Mouse (Mus musculus) limb, embryonic 10.5 days (tissue): ENCODE measurements around the gene Gm28051. TPM values are rescaled to one million over a fixed set of nuclear protein-coding genes. Genes with fewer than 3 reads are reported as not detected.

Source experiments
- DNase-seq: peaks from one replicate; pipeline ENCODE4 v3.0.0-alpha.2; 2017; ENCODE audit warnings: low spot score
- H3K27ac ChIP-seq: fragments of 300-500 bp; sonication (generic); 2 replicates; pipeline ENCODE4 v1.5.1; 2016; ENCODE audit warnings: mild to moderate bottlenecking
- H3K27me3 ChIP-seq: fragments of 300-500 bp; sonication (generic); 2 replicates; pipeline ENCODE4 v1.6.1; 2016; ENCODE audit warnings: low read depth, mild to moderate bottlenecking; ENCODE audit not compliant: poor library complexity, severe bottlenecking
- H3K36me3 ChIP-seq: fragments of 300-500 bp; sonication (generic); 2 replicates; pipeline ENCODE4 v1.6.1; 2016; ENCODE audit warnings: mild to moderate bottlenecking, moderate library complexity
- H3K4me1 ChIP-seq: fragments of 300-500 bp; sonication (generic); 2 replicates; pipeline ENCODE4 v1.6.1; 2016
- H3K4me3 ChIP-seq: fragments of 300-500 bp; sonication (generic); 2 replicates; pipeline ENCODE4 v1.5.1; 2016; ENCODE audit warnings: mild to moderate bottlenecking, moderate library complexity
- H3K9me3 ChIP-seq: fragments of 300-500 bp; sonication (generic); replicated peaks from 2 replicates; pipeline ENCODE4 v1.6.1; 2016; ENCODE audit warnings: mild to moderate bottlenecking
- WGBS: fragments of 180-500 bp; shearing (Covaris S2); methylation state at CpG from one replicate; pipeline ENCODE4 v1.1.7; 2016; 5-methylcytosine and 5-hydroxymethylcytosine counted together
- polyA plus RNA-seq: library from polyadenylated mRNA; unstranded; fragments of >200 nt; fragmentation: Nextera tagmentation; extraction: Ambion mirVana; gene quantifications from 2 replicates; pipeline ENCODE4 v1.2.1, GENCODE M21; 2016

The Gm28051 gene
- polyA plus RNA-seq, 1 experiment from 2014 or later, result not detected

DNA sequence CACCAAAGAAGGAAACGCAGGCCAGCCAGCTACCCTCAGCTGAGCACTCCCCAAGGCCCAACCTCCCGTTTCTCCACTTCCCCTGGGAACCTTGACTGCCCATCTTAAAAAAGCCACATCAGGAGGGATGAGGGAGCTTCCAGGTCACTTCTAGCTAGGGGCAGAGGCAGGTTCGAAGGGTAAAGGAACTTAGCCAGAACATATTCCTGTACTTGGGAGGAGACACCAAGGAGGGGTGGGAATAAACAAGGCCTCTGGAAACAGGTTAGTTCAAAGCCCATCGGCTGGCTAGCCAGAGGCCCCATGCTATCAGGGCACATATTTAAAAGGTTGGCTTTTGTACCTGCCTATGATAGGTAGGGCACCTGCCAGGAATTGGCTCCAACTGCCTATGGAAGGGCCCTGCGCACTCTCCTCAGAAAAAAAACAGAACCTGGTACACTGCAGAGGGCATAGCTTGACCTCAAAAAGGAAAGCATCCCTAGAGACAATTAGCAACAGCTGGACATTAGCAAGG, 55.8 kb downstream of the Gm28051 start:
- H3K27me3 ChIP-seq, result peaks cover 14% of the 10 kb centered on the region; the same call in 1 of the 2 replicates
- WGBS, result 86% methylated on average over 5 of the region's 5 CpGs
- no peaks in the 10 kb centered on the region for H3K36me3 ChIP-seq
- H3K9me3 ChIP-seq, result no peaks in the 10 kb centered on the region
- H3K4me1 ChIP-seq, result peaks cover 80% of the 10 kb centered on the region
- no peak overlapping the region for H3K4me3 ChIP-seq
- no peak for DNase-seq
- H3K27ac ChIP-seq, result no peak overlapping the region

DNA sequence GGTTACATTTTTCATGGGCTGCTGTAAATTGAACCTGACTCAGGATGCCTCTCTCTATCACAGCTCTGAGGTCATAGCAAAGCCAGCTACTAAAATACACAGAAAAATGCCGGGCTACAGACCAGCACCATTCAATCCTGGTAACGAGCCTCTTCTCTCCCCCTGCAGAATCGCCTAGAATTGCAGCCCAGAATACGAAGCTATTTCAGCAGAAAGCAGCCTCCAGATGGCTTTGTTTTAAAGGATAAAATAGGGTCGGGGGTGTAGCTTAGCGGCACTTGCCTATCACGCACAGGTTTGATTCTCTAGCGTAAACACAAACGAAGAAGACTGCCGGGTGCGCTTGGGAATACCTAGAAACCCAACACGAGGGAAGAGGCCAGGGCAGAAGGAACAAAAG, 57.1 kb downstream of the Gm28051 start:
- Histone ChIP-seq H3K27me3 (0 out of 2 replicates have a peak, but pooled peaks cover 11% of the 10 kb centered on the region), H3K4me1 (peaks cover 83% of the 10 kb centered on the region), H3K36me3 (no peaks in the 10 kb centered on the region), H3K9me3 (no peaks in the 10 kb centered on the region), H3K4me3 (no peak overlapping the region), H3K27ac (0 out of 2 replicates have a peak overlapping the region, but pooled peaks have one; percentile 79)
- DNase-seq, result no peak
- WGBS, result 59% methylated on average over 12 of the region's 12 CpGs

DNA sequence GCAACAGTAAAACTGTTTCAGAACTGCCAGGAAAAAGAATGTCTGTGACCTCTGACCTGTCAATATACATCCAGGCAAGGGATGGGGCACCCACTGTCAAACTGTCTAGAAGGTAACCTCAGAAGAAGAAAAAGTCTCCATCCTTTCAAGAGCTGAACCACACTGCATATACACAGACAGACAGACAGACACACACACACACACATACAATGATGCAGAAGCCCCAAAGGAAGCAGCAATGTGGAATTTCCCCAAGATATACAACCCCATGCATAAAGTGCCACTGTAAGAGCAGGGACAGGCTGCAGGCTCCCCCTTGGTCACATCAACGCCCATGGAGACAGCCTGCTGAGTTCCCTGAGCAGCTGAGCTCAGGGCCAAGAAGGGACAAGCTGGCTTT, 58.4 kb downstream of the Gm28051 start:
- Histone ChIP-seq H3K27me3 (0 out of 2 replicates have a peak, but pooled peaks cover 9% of the 10 kb centered on the region), H3K9me3 (no peaks in the 10 kb centered on the region), H3K4me3 (no peak overlapping the region), H3K27ac (peak overlapping the region; percentile 79; the same call in 1 of the 2 replicates), H3K4me1 (peaks cover 78% of the 10 kb centered on the region), H3K36me3 (no peaks in the 10 kb centered on the region)
- no peak for DNase-seq
- WGBS, result 36% methylated on average over 1 of the region's 1 CpGs

- H3K36me3 ChIP-seq, result no peaks in the 10 kb centered on the region
- H3K4me3 ChIP-seq, result no peak overlapping the region
- 25% methylated on average over 1 of the region's 1 CpGs for WGBS
- H3K4me1 ChIP-seq, result peaks cover 68% of the 10 kb centered on the region
- no peaks in the 10 kb centered on the region for H3K9me3 ChIP-seq
- 0 out of 2 replicates have a peak, but pooled peaks cover under 1% of the 10 kb centered on the region for H3K27me3 ChIP-seq
- peak overlapping the region; percentile 79 for H3K27ac ChIP-seq
- no peak for DNase-seq
Measured at GRCm38 (mm10) chr12:102698089-102698684, 59.4 kb downstream of the Gm28051 start.

- H3K4me3 ChIP-seq, result no peak overlapping the region
- H3K27me3 ChIP-seq, result no peaks in the 10 kb centered on the region
- H3K9me3 ChIP-seq, result no peaks in the 10 kb centered on the region
- H3K4me1 ChIP-seq, result peaks cover 60% of the 10 kb centered on the region
- H3K27ac ChIP-seq, result peak overlapping the region; percentile 79
- no peak for DNase-seq
- H3K36me3 ChIP-seq, result no peaks in the 10 kb centered on the region
- WGBS, result 78% methylated on average over 7 of the region's 7 CpGs
Measured at GRCm38 (mm10) chr12:102697381-102697780, 60.2 kb downstream of the Gm28051 start.

DNA sequence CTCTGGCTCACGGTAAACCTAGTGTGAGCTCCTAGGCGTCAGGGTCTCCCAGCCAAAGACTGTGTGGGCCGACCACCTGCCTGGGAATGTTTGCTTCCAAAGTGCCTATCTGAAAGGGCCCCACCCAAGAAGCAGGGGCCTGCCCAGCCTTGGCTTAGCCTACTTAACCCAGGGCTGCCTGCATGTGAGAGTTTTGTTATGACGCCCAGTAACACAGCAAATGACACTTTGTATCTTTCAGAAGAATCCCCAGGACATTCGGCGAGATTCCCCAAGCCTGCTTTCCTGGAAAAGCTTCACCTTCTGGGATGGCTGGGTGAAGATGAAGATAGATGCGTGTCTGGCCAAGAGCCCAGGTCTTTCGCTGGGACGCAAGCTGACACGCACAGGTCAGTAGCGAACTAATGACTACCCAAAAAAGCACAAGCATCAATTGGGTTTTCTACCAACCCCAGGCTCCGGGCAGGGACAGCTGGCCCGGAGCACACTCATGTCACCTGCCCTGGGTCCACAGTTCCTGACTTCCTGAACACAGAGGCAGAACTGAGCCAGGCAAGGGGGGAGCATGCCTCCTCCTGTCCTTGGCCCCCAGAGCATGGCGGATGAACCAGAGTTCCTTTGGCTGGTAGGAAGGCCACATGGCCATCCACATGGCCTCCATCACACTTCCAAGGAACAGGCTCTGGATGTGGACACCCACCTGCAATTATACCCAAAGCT, 60.8 kb downstream of the Gm28051 start:
- Histone ChIP-seq H3K4me1 (peaks cover 55% of the 10 kb centered on the region), H3K4me3 (no peak overlapping the region), H3K9me3 (no peaks in the 10 kb centered on the region), H3K27me3 (no peaks in the 10 kb centered on the region), H3K27ac (peak overlapping the region; percentile 79), H3K36me3 (no peaks in the 10 kb centered on the region)
- DNase-seq, result no peak
- 90% methylated on average over 14 of the region's 14 CpGs for WGBS

- WGBS, result 74% methylated on average over 18 of the region's 18 CpGs
Measured at GRCm38 (mm10) chr12:102695369-102696239, 62.0 kb downstream of the Gm28051 start.

DNA sequence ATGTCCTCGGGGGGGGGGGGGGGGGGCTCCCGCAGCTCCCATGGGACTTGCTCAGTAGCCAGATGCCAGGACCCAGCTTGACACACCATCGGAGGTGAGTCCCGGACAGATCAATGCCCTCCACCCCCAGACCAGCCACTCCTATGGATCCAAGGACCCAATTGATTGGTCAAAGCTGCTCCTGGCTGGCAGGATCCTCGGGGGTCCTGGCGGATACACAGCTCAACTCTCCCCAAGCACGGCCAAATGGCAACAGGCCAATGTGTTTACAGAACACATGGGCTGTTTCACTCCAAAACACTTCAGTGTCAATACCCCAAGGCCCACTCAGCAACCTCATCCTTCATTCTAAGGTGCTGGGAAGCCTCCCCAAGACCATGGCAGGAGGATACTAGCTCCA, 65.8 kb downstream of the Gm28051 start:
- DNase-seq, result no peak
- no peaks in the 10 kb centered on the region for H3K9me3 ChIP-seq
- no peak overlapping the region for H3K4me3 ChIP-seq
- H3K36me3 ChIP-seq, result no peaks in the 10 kb centered on the region
- peaks cover 23% of the 10 kb centered on the region for H3K4me1 ChIP-seq
- H3K27me3 ChIP-seq, result no peaks in the 10 kb centered on the region
- WGBS, result 68% methylated on average over 7 of the region's 7 CpGs
- no peak overlapping the region for H3K27ac ChIP-seq

More at GRCm38 (mm10) chr12:102695369-102696239, 62.0 kb downstream of the Gm28051 start:
- no peaks in the 10 kb centered on the region for H3K9me3 ChIP-seq
- no peak overlapping the region for H3K27ac ChIP-seq
- peaks cover 58% of the 10 kb centered on the region for H3K4me1 ChIP-seq
- no peak for DNase-seq
- no peaks in the 10 kb centered on the region for H3K36me3 ChIP-seq
- no peaks in the 10 kb centered on the region for H3K27me3 ChIP-seq
- no peak overlapping the region for H3K4me3 ChIP-seq

- WGBS, result 62% methylated on average over 11 of the region's 11 CpGs
- DNase-seq, result no peak
- Histone ChIP-seq H3K9me3 (no peaks in the 10 kb centered on the region), H3K27me3 (no peaks in the 10 kb centered on the region), H3K36me3 (no peaks in the 10 kb centered on the region), H3K27ac (0 out of 2 replicates have a peak overlapping the region, but pooled peaks have one; percentile 5), H3K4me3 (no peak overlapping the region), H3K4me1 (peaks cover 25% of the 10 kb centered on the region)
Measured at GRCm38 (mm10) chr12:102691180-102691579, 66.4 kb downstream of the Gm28051 start.

DNA sequence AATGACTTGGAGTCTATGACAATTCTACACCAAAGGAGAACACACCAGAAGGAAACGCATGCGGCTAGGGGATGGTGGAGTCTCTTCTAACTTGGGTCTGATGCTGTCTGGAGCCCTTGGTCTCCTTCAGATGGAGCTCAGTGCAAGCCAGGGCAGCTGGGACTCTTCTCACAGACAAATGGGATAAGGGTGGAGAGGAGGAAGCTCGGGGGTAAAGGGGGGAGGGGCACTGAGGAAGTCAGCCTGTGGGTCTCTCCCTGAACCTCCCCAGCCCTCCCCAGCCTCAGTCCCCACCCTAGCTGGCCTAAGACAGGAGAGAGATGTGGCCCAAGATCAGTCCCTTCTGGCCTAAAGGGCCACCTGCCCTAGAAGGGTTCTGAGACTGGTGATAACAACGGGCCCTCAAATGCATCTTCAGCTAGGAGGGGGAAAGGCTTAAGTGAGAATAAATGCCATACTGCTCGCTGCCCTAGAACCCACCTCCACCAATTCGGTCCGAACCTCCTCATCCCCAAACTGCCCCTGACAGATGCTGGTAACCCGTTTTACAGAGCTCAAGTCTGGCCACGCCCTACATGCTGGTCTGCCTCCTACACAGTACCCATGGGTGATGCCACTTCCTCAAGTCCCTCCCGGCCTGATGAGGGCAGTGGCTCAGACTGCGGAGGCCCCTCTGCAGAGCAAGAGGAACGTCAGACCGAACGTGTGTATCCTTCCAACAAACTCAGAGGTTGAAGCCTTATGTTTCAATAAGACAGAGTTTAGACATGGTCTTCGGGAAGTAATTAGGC, 67.6 kb downstream of the Gm28051 start:
- H3K27ac ChIP-seq, result no peak overlapping the region
- peaks cover 27% of the 10 kb centered on the region for H3K4me1 ChIP-seq
- no peaks in the 10 kb centered on the region for H3K27me3 ChIP-seq
- 85% methylated on average over 15 of the region's 15 CpGs for WGBS
- H3K9me3 ChIP-seq, result no peaks in the 10 kb centered on the region
- no peaks in the 10 kb centered on the region for H3K36me3 ChIP-seq
- H3K4me3 ChIP-seq, result no peak overlapping the region
- DNase-seq, result no peak

DNA sequence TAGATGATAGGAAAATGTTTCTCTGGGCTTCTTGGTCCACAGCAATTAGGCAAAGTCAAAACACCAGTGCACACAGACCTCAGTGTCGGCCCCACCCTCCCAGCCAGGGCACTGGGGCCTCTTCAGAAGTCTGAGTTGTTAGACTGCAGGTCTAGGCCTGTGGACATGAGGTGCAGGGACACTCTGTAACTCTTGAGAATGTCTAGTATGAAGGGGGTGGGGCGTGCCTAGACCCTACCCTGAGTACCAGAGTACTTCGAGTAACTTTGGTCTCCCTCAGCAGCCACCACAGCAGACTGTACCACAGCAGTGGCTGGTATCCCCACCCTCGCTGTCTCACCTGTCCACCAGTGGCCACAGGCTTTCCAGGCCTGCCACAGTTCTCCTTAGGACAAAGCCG, 71.2 kb downstream of the Gm28051 start:
- Histone ChIP-seq H3K9me3 (no peaks in the 10 kb centered on the region), H3K4me1 (peaks cover 28% of the 10 kb centered on the region), H3K36me3 (no peaks in the 10 kb centered on the region), H3K27ac (no peak overlapping the region), H3K27me3 (no peaks in the 10 kb centered on the region), H3K4me3 (no peak overlapping the region)
- 89% methylated on average over 5 of the region's 5 CpGs for WGBS
- DNase-seq, result no peak

GRCm38 (mm10) chr12:102685523-102685931, 72.0 kb downstream of the Gm28051 start:
- no peaks in the 10 kb centered on the region for H3K27me3 ChIP-seq
- H3K9me3 ChIP-seq, result no peaks in the 10 kb centered on the region
- WGBS, result 59% methylated on average over 9 of the region's 9 CpGs
- H3K27ac ChIP-seq, result 0 out of 2 replicates have a peak overlapping the region, but pooled peaks have one; percentile 8
- H3K4me3 ChIP-seq, result no peak overlapping the region
- peaks cover 23% of the 10 kb centered on the region; the same call in 1 of the 2 replicates for H3K4me1 ChIP-seq
- no peak for DNase-seq
- no peaks in the 10 kb centered on the region for H3K36me3 ChIP-seq
